Mouse (Mus musculus) kidney, adult 11 months (tissue): Measurements from ENCODE around the gene Ctsd.
A peak's percentile ranks its signal among the peaks of the same experiment; 100 is the strongest.

ENCODE experiments used
- DNase-seq: peaks from one replicate; pipeline ENCODE4 v3.0.0; 2022

Gene Ctsd

DNA sequence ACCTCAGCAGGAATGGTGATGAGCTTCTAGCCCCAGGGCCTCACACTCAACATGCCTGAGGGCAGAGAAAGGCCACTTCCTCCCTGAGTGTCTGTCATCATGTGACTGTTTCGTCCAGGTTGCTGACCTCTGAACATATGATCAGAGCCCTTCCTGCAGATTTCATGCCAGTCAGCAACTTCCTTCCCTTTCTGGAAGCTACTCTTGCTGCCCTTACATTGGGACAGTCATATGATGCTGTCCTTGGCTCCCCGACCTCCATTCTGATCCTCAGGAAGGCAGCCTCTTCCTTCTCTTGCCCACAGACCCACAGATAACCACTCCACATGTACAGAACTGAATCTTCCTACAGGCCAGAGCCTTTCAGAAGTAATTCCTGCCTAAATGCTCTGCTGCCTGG lies 10.2 kb upstream of the Ctsd start:
- peak; percentile 47 for DNase-seq

DNA sequence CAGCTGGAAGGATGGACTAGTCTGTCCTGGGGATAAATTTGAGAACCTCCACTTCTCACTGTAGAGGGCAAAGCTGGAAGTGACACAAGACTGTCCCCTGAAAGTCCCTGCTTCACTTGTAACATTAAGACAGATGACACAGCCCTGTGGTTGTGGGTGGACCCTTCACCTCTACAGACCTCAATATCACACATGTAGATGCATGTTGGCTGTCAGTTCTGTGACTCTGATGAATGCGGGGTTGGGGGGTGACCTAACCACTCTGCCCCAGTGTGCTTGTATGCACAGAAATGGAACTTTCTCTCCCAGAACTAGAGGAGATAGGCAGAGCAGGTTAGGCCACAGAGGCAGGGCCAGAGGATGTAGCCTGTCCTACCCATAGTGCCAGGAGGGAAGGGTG lies 8.8 kb upstream of the Ctsd start:
- no peak for DNase-seq

DNA sequence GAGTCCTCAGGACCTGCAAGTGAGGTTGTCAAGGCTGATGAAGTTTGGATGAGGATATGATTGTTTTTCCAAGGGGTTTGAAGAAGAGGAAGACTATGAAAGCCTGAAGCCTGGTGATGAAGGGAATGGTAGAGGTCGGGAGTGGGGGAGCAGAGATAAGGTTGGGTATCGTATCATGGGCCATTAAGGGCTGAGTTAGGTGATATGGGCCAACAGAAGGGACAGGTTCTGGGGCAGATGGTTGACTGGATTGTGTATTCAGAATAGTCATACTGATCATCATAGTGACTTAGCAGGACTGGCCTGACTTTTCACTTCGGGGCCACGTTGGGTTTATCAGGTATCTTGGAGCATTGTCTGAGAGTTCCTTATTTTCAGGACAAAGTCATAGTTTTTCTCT lies 7.6 kb upstream of the Ctsd start:
- DNase-seq: no peak

DNA sequence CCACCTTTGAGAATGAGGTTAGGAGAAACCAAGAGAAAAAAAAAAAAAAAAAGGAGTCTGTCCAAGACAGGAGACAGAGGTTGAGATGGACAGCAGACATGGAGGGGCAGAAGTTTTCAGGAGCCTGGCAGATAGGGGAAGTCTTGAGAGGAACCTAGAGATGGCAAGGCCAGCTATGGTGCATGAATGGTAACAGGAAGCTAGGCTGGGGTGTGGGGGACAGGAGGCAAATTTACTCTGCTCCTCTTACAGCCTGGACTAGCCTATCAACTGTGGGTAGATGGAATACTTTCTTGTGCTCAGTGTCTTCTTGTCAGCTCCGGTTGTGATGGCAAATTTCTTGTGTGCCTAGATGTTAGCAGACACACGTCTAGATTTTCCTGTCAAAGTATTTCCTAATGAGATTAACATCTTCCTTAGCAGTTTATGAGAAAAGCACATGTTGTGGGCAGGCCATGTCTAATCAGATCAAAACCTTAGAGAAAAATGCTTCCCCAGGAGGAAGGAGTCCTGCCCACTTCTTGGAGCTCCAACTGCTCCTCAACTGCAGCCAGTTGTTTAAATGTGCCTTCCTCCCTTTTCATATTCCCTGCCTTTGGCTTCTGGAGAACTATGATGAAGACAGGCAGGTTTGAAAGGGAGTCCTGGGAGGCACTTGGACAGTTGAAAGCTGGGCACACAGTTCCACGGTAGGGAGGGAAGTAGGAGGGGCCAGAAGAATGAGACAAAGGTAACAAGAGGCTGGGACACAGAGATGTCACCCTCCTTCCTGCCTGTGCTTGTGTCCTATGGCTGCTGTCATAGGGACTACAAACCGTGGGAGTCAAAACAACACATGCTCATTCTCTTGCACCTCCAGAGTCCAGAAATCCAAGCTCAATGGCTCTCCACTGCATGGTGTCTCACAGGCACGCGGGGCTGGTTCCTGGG lies 6.7 kb upstream of the Ctsd start:
- no peak for DNase-seq

DNA sequence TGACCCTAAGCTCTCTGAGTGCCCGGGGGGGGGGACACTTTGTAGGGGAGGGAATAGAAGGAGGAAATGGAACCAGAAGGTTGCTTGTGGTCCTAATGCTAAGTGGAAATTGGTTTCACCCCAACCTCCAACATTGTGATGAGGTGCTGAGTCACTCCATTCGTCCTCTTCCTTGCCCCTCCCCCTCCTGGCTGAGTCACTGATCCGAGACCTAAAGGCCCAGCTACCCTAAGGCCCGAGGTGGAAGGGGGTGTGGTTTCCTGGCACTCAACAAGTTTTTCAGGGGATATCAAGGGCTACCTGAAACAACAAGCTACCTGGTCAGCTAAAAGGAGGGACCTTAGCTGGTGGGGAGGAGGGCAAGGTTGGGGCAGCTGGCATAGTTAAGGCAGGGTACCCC lies 5.4 kb upstream of the Ctsd start:
- DNase-seq: peak; percentile 60

DNA sequence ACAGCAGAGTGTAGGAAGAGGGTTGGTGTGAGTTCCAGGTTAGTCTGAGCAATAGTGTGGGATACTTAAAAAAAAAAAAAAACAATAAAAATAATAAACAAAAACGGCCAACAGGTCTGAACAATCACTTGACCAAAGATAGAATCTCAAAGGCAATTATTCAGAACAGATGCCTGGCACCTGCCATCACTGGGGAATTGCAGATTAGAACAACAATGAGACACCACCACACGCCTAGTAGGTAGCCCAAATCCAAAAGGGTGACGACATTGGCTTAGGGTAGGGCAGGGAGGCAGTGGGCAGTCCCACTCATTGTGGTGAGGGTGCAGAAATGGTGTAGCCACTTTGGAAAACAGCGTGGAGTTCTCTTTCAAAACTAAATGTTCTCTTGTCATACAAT lies 3.8 kb upstream of the Ctsd start:
- no peak for DNase-seq

DNA sequence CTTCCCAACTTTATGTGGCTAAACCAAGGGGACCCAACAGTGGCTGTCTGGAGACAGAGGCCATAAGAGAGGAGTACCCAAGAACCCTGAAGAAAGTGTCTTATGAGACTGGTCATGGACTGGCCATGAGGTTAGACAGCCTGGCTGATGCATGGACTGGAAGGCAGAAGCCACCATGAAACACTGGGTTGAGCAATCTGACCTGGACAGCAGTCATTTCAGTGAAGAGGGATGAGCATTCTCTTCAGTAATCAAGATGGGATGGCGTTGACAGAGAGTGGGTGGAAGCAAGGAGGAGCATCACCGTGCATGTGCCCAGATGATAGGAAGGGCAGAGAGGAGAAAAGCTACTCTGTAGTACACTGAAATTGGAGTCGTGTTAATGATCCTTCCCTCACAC lies 3.3 kb upstream of the Ctsd start:
- DNase-seq: no peak

DNA sequence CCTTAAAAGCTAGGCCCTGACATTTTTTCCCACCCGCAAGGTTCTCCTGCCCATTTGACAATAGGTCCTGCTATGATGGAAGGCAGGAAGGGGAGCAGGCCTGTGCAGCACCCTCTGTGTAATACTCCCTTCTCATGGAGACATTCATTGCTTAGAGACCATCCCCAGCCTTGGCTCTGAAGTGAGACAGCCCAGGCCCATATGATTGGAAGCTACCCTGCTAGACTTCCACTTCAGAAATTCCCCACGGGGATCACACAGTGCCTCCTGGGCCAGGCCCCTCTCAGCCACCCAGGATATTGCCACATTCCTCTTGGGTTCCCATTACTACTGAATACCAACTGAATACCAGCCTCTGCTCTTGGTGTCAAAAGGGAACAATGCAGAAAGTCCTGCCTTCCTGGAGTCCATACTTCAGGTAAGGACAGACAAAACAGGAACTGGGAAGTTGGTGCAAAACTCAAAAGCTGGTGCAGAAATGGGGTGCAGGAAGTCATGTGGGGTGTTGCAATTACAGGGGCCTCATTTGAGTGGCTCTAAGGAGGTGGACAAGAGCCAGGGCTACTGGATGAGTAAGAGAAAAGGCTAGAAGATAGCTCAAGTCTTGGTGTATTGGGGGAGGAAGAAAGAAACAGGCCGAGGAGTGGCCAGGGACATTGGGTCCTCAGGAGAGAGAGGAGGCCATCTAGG lies 2.3 kb upstream of the Ctsd start:
- DNase-seq: no peak

DNA sequence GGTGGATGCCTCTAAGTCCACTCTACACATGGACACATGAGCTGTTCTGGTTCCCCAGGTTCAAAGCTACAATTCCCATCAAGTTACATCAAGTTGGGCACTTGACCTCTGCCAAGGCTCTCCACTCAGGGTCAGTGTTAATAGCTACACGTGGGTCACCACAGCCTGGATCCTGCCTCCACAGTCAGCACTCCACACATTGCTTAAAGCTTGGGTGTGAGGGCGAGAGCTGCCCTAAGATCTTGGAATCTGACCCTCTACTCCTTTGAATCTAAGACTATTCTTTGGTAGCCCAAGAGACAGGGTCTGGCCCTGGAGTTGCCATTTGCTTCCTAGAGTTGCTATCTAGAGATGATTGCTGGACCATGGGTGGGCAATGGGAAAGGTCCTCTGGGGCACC lies 902 bp upstream of the Ctsd start:
- DNase-seq: no peak

DNA sequence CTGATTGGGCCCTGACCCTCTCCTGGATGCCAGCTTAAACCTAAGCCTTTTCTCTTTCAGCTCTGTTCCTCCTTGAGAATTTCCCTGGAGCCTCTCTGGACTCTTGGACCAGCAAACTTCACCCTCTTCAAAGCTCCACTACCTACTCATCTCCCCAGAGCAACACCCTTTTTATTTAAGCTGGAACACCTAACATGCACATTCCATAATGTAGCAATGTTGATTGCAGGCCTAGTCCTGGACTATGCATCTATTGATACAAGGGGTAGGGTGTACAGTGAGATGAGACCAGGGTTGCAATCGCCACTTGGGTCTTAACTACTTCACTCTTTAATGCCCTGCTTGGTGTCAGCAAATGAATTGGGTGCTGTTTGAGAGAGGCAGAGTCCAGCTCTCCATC lies 360 bp upstream of the Ctsd start:
- DNase-seq: no peak

DNA sequence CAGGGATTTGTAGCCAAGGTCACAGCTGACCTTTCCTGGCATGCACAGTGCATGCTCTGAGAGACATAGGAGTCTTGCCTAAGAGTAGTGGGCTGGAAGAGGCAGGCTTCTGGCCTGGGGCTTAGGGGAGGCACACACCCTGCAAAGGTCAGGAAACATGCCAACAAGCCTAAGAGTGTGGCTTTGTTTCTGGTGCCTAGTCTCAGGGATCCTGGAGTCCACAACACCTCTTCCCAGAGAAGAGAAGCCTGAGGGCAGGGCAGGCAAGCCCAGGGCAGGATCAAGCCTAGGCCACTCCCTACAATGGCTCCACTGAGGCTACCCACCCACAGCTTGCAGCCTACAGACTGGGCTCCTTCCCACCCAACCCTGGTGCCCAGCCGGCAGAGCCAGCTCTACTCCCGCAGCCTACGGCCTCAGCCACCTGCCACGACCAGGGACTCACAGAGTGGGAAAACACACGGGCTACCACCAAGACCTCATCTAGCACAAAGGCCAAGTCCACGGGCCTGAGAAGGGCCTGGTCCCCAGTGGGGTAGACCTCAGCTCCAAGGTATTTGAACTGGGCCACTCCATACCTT lies 1.1 kb downstream of the Ctsd start:
- peak; percentile 47 for DNase-seq

DNA sequence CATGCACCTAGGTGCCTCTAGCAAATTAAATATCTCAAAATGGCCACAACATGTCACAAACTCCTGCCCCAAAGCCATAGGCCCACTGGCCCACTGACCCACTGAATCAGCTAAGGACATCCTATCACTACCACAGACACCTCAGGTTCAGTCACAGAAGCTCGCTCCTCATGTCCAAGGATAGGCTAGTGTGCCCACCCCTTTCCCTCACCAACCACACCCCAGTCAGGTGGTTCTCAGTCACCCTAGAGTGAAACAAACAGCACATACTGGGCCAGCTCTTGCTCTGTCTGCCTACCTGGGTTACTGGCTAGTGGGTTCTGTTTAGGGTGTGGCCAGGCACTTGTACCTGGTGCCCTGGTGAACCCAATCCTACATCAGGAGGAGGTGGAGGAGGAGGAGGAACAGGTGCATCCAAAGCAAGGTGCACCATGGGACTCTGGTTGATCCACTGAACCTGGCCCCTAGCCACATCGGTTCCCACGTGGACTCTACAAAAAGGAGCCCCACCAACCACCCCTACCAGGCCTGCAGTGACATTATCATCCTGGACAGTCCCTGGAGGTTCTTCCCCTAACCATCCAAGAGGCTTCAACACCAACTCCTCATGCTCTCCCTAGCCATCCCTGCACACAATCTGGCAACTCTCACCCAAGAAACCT lies 2.0 kb downstream of the Ctsd start:
- no peak for DNase-seq

DNA sequence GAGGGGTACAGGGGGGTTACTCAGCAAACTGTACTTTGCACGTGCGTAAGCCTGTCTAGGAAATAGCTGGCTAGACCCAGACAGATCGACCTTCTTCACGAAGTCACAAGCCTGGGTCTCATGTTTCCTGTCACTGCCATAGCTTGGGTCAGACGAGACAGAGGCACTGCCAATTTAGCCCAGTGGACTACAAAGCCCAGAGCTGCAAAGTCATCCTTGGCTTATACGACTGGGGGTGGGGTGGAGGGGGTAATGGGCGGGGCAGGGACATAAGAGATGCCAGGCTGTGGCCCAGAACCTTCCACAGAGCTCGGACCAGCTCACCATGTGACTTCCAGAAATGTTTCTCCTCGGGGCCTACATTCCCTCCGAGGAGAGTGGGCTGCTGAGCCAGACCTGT lies 3.5 kb downstream of the Ctsd start:
- DNase-seq: no peak

DNA sequence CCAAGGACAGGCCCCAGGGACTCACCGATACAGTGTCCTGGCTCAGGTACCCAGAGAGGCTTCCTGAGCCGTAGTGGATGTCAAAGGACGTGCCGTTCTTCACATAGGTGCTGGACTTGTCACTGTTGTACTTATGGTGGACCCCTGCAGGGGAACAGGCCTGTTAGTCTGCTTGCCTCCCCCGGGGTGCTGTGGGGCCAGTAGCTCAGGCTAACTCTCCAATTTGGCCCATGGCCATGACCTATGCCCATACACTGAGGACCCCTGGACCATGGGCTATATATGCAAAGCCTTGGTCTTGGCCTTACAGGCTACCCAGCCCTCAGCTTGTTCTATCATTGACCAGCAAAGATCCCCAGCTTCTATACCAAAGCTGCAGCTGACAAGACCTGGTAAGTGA lies 5.3 kb downstream of the Ctsd start, which contains the start of gene Gm49369:
Gm49369 (minus strand) TSS at position 101 of the 400 bp plus-strand sequence.
- no peak for DNase-seq

DNA sequence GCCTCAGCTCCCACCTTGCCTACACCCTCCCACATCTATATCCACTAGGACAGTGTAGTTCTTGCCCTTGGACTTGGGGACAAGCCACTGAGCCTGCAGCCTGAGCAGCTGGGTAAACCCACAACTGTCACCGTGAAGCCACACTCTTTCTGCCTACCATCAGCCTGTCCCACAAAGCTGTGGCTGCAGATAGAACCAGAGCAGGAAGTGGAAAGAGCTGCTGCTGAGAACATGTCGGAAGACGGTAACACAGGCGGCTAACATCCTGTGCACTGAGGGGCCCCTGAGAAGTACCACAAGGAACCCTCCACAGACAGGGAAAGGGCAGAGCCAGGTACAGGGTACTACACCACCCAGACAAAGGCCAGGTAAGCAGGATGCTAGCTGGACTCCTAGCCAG lies 6.7 kb downstream of the Ctsd start:
- DNase-seq: no peak

DNA sequence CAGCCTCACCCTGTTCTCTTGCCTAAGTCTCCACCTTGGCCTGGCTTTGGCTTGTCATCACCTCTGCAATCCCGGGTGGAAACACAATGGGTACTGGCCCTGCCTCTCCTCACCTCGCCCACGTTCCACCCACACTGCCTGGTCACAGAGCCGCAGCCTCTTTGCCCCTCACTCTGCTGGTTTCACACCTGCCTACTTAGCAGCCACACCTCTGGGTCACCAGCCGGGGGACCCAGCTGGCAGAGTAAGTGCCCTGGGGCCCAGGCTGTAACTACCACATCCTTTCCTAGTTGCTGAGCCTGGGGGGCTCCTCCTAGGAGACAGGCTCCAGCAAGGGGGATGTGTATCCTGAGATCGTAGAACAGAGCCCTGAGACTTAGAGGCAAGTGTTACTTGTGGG lies 8.7 kb downstream of the Ctsd start:
- DNase-seq: no peak

DNA sequence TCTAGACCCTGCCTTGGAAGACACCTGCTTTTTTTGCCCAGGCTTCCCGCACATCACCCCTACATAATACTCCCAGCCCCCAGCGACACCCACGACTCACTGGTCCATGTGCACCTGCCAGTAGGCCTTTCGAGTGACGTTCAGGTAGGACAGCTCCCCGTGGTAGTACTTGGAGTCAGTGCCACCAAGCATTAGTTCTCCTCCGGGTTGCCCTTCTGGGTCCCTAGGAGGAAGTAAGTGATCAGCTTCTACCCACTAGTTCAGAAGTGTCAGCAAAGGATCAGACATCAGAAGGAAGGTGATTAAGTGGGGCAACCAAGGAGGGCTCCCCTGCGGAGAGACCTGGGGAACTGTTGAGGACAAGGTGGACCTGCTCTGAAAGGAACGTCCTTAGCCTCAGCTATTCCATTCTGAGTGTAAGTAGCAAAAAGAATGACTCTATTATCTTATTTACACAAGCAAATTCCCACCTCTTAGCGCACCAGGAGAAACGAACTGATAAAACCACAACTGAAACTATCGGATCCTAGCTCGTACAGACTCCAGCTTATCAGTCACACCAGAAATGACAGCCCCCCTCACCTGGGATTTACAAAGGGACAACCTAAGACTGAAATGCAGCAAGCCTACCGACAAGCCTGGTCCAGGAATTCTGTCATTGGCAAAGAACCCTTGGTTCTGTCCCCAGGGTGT lies 10.5 kb downstream of the Ctsd start:
- no peak for DNase-seq

DNA sequence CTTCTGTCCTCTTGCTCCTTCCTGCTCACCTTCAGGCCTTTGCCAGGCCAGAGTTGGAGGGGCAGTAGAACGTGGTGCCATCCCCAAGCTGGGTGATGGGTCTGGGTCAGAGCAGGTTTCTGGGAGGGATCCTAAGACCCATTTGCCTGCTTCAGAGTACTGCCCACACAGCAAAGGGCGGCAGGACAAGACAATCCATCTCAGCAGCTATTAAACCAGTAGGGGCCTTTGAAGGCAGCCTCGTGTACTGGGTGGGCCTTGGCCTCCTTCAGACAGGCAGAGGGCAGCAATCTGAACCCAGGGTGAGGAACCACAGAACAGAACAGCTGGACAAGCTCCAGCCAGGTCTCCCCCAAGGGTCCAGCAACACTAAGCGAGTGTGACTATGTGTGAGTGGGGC lies 11.7 kb downstream of the Ctsd start:
- no peak for DNase-seq

DNA sequence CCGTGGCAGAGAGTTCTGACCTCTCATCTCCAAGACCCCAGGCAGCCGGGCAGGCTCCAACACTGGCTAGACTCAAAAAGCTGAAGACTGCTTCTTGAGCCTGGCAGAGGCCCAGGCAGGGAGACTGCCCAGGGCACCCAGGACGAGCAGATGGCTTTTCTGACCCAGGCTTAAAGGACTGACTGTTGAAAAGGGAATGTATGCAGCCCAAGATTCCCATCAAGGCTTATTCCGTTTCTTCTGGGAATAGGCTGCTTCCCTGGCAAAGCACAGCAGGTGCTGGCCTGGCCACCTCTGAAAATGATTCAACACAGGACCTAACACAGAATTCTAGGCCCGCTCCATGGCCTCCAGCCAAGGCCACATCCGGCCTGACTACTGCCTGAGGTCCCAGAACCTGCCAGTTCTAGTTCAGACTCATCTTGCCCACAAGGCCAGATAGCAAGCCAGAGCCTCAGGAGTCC lies 12.5 kb downstream of the Ctsd start:
- peak; percentile 48 for DNase-seq

DNA sequence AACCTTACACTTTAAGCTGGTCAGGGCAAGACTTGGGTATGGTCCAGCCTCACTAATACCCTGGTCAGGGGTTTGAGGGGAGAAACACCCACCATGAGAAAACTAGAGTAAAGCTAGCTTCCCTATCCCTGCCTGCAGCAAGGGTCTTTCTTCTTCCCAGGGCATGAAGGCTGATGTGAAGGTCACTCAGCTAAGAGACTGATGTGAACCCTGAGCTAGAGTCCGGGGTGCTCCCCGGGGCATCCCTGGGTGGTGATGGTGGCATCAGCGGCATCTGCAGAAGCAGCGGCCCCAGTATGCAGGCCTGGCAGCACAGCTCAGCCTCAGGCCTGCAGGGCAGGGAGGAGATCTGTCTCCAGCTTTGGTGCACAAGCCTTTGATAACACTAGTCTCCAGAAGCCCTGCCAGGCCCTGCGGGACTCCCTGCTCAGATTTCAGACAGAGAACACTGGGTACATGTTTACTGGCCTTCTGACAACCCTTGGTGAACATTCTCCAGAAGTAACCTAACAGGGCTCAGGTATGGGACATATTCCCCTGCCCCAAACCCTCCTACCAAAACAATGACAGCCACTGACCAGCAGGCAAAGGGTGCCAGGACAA lies 13.3 kb downstream of the Ctsd start:
- DNase-seq: no peak

DNA sequence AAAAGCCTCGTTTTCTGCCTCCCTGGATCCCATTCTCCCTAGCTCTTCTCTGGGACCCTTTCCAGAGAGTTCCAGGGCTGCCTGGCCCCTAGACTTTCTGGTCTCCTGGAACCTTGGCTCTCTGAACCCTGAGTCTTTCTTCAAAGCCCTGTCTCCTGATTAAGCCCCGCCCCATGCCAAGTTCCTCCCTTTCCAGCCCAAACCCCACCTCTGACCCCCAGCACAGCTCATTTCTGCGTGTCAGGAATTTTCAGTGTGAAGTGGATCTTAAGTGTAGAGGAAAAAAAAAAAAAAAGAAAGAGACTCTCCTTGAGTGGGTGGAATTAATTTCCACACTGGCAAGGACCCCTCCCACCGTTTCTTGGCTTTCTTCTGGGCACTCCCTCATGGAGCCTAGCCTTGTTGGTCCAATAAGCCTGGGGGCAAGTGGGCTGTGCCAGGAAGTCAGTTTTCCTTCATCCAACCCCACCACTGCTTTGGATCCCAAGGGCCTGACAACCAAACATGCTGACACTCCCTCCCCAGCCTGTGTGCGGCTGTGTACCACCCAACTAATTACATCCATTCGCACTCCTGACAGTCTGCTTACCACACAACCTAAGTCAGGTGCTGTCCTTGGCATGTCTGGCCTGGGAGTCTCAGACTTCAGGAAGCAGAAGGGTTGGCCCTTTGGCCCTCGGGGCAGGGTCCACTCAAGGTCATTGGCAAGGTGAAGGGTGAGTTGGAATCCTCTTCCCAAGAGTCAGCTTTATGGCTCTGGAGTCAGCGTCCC lies 14.0 kb downstream of the Ctsd start, which contains the start of gene Ifitm10:
Ifitm10 (minus strand) TSS at position 113 of the 772 bp plus-strand sequence.
- peak; percentile 48 for DNase-seq
